Mouse (Mus musculus) ES-Bruce4 (cell line): Measurements from ENCODE around the gene Pgap1. TPM values are rescaled to one million over a fixed set of nuclear protein-coding genes. Genes with fewer than 3 reads are reported as not detected.

ENCODE experiments used
- H3K27ac ChIP-seq: 2 replicates; pipeline ENCODE4 v1.5.1; 2012; ENCODE audit warnings: low read length, inconsistent platforms; ENCODE audit not compliant: insufficient read depth
- H3K27me3 ChIP-seq: 2 replicates; pipeline ENCODE4 v1.6.1; 2012; ENCODE audit warnings: mild to moderate bottlenecking, low read length, inconsistent platforms; ENCODE audit not compliant: control insufficient read depth, poor library complexity, insufficient read depth, severe bottlenecking
- H3K36me3 ChIP-seq: 2 replicates; pipeline ENCODE4 v1.6.1; 2012; ENCODE audit warnings: inconsistent platforms, mild to moderate bottlenecking, low read length, moderate library complexity; ENCODE audit not compliant: control insufficient read depth, poor library complexity, insufficient read depth, severe bottlenecking
- H3K4me1 ChIP-seq: one replicate; pipeline ENCODE4 v1.8.1; 2011; ENCODE audit warnings: low read length; ENCODE audit not compliant: control insufficient read depth, insufficient read depth
- H3K4me3 ChIP-seq: 2 replicates; pipeline ENCODE4 v1.5.1; 2011; ENCODE audit warnings: low read depth, mild to moderate bottlenecking, low read length
- H3K9ac ChIP-seq: 2 replicates; pipeline ENCODE4 v1.6.1; 2012; ENCODE audit warnings: low read depth, mild to moderate bottlenecking, inconsistent platforms; ENCODE audit not compliant: poor library complexity, severe bottlenecking
- H3K9me3 ChIP-seq: replicated peaks from 2 replicates; pipeline ENCODE4 v1.6.1; 2012; ENCODE audit warnings: mild to moderate bottlenecking, low read length, inconsistent platforms; ENCODE audit not compliant: control insufficient read depth, poor library complexity, insufficient read depth, severe bottlenecking
- CTCF ChIP-seq: IDR thresholded peaks from one replicate; pipeline ENCODE4 v1.8.1; 2011; ENCODE audit warnings: low read depth, low read length
- EP300 ChIP-seq: IDR thresholded peaks from 2 replicates; pipeline ENCODE4 v1.6.1; 2011; ENCODE audit warnings: low read depth, low read length; ENCODE audit not compliant: insufficient read depth
- POLR2A ChIP-seq: IDR thresholded peaks from one replicate; pipeline ENCODE4 v1.8.1; 2011; ENCODE audit warnings: low read length; ENCODE audit not compliant: insufficient read depth
- polyA plus RNA-seq: library from polyadenylated mRNA; stranded (reverse); fragments of >200 nt; gene quantifications from 2 replicates; pipeline ENCODE4 v1.2.4, GENCODE M21; 2011; ENCODE audit warnings: low read depth; ENCODE audit not compliant: missing spikeins, insufficient read depth, insufficient read length

The Pgap1 gene
- polyA plus RNA-seq, 1 experiment = 15.9 TPM

DNA sequence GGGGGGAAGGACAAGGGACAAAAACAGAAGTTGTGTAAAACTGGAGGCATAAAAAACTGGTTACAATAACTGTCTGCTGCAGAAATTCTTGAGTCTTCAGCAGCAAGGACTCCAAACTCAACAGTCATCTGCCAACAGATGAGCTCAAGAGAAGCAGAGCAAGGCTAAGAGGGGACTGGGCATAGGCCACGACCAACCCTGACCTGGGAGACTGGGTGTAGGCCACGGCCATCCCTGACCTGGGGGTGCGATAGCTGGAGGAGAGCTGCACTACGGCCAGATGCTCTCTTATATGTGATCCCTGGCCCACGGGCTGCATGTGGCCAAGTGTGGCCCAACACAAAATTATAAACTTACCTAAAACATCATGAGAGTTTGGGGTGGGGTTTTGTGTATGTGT lies 29.6 kb upstream of the Pgap1 start:
- H3K27me3 ChIP-seq = no peaks in the 10 kb centered on the region
- H3K4me3 ChIP-seq = no peak overlapping the region
- 0 out of 2 replicates have a peak, but pooled peaks cover 8% of the 10 kb centered on the region for H3K9me3 ChIP-seq
- TF ChIP-seq EP300 (no peak), POLR2A (no peak), CTCF (no peak)
- H3K9ac ChIP-seq = no peak overlapping the region
- peaks cover 3% of the 10 kb centered on the region for H3K4me1 ChIP-seq
- H3K27ac ChIP-seq = no peak overlapping the region
- no peaks in the 10 kb centered on the region for H3K36me3 ChIP-seq

DNA sequence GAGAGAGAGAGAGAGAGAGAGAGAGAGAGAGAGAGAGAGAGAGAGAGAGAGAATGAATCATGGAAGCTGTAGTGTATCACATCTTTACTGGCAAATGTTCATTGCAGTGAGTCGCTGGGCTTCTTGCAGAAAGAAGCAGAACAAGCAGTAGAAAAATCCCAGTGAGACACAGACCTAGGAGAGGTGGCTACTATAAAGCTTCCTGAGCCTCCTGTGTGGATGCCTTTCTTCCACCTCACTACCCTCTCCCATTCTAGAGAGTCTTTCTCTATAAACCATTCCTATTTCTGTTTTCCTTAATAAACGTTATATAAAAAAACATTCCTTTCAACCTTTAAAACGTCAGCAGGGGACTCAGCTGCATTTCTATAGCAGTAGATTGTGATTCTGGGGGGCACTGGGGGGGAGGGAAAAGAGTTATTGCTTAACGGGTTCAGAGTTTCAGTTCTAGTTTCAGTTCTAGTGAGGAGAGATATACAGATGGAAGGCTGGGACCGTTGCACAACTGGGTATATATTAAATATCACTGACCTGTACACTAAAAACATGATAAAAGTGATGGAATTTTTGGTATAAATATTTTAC lies 28.6 kb upstream of the Pgap1 start:
- peak overlapping the region; percentile 61 for H3K27ac ChIP-seq

DNA sequence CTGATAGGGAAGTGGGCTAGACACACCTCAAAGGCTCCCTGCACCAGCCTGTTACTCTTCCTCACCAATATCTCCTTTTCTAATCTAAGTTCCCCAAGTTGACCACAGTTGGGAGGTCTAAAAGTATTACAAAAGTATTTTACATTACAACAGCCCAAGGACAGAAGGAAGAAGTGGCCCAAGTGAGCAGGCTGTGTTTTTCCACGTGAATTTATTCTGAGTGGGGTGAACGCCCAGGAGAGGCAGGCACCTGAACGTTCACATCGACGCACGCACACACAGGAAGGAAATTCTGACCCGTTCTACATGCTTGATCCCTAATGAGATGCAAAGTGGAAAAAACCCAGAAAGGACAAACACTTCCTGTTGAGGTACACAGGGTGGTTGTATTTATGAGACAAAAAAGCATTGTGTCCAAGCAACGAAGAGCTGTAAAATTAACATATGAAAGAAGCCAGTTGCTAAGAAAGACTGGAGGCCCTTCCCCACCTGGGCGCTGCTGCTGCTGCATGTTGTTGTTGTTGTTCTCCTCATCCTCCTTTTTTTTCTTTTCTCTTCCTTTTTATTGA lies 27.9 kb upstream of the Pgap1 start:
- Histone ChIP-seq H3K27me3 (no peaks in the 10 kb centered on the region), H3K4me3 (0 out of 2 replicates have a peak overlapping the region, but pooled peaks have one; percentile 36), H3K4me1 (peaks cover 3% of the 10 kb centered on the region), H3K27ac (peak overlapping the region; percentile 96), H3K36me3 (no peaks in the 10 kb centered on the region), H3K9me3 (0 out of 2 replicates have a peak, but pooled peaks cover 13% of the 10 kb centered on the region), H3K9ac (no peak overlapping the region)
- TF ChIP-seq EP300 = peak; percentile 53; the same call in 1 of the 2 replicates
- no peak for TF ChIP-seq POLR2A

More for the DNA sequence above, 28.6 kb upstream of the Pgap1 start:
- H3K4me1 ChIP-seq = peaks cover 3% of the 10 kb centered on the region
- H3K27me3 ChIP-seq = no peaks in the 10 kb centered on the region
- no peak overlapping the region for H3K4me3 ChIP-seq
- H3K9me3 ChIP-seq = 0 out of 2 replicates have a peak, but pooled peaks cover 11% of the 10 kb centered on the region
- TF ChIP-seq POLR2A (no peak), EP300 (no peak), CTCF (no peak)
- H3K36me3 ChIP-seq = no peaks in the 10 kb centered on the region
- no peak overlapping the region for H3K9ac ChIP-seq

DNA sequence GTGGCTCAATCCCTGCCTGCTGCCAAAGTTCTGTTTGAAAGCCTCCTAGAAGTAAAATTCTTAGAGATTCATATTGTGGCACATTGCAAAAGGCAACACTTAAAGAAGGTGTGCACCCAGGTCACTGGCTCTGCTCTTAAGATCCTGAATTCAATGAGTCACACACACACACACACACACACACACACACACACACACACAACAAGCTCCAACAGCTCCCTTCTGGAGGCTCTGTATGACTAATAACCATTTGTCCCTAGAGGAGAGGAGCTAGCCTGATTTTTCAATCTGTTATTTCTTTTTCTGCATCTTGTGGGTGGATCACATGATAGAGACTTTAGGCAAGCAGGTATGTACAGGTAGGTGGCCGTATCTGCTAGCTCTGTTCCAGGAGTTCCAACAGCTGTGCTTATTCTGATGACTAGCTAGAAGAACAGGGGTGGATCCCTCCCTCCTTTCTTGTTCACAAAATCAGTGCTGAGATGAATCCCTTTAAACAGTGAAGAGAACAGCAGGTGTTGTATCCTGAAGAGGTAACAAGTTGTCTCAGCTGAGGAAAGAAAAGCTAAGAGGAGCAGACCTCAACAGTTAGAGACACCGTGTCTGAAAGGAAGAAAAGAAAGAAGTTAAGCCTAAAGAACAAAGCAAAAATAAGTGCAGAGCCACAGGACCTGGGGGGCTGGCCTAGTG lies 27.2 kb upstream of the Pgap1 start:
- H3K4me1 ChIP-seq = peaks cover 3% of the 10 kb centered on the region
- H3K36me3 ChIP-seq = no peaks in the 10 kb centered on the region
- H3K27me3 ChIP-seq = no peaks in the 10 kb centered on the region
- H3K9me3 ChIP-seq = 0 out of 2 replicates have a peak, but pooled peaks cover 13% of the 10 kb centered on the region
- no peak for TF ChIP-seq POLR2A
- no peak for TF ChIP-seq EP300
- TF ChIP-seq CTCF = no peak
- H3K4me3 ChIP-seq = no peak overlapping the region
- H3K9ac ChIP-seq = no peak overlapping the region
- H3K27ac ChIP-seq = peak overlapping the region; percentile 96

DNA sequence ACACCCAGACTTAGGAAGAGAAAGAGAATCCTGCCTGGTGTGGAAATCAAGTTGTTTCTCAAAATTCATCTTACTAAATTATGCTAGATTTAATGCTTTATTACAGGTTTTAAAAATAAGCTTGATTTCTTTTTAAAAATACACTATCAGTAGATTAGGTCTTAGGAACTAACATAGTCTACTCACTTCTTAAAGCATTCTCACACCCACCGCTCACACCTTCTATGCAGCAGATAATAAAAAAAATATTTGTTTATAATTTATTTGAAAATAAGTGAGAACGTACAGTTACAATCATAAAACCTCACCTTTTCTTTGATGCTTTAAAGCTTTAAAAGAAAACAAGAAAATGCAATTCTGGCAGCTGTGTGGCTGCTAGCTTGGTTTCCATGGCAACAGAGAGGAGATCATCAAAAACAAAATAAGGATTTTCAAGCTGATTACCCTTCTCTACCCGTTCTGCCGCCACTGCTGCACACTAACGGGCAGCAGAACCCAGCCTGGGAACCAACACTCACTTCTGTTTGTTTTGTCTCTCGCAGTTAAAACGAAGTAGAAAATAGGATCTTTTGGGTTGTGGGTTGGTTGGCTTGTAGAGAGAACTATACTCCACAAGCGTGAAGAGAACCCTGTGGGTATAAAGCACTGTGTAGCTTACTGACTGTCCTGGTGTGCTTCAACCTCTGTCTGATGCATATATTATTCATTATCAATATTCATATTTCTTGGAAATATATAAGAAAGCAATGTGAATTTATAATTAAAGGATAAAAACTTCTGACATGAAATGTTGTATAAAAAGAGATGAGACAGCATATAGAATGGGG lies 21.1 kb upstream of the Pgap1 start:
- Histone ChIP-seq H3K4me1 (no peaks in the 10 kb centered on the region), H3K36me3 (no peaks in the 10 kb centered on the region), H3K9ac (no peak overlapping the region), H3K27ac (no peak overlapping the region), H3K4me3 (no peak overlapping the region), H3K9me3 (0 out of 2 replicates have a peak, but pooled peaks cover 13% of the 10 kb centered on the region), H3K27me3 (no peaks in the 10 kb centered on the region)
- no peak for TF ChIP-seq EP300
